Mouse (Mus musculus) ES-E14 (cell line): Measurements from ENCODE around the gene Slc35a3. TPM values are rescaled to one million over a fixed set of nuclear protein-coding genes. Genes with fewer than 3 reads are reported as not detected.
A peak's percentile ranks its signal among the peaks of the same experiment; 100 is the strongest.
"Not testable (repeated sequence)": the region's sequence is repeated elsewhere in the genome, so short reads cannot be mapped to it uniquely, and the experiment has no call there.

Experiments used
- DNase-seq: peaks from one replicate; pipeline ENCODE4 v3.0.0-alpha.2; 2013; ENCODE audit warnings: low read depth, low spot score
- H3K27ac ChIP-seq: 2 replicates; pipeline ENCODE4 v1.5.1; 2012; ENCODE audit warnings: low read depth, mild to moderate bottlenecking, low read length, moderate library complexity, mixed read lengths; ENCODE audit not compliant: poor library complexity, insufficient read depth, severe bottlenecking
- H3K36me3 ChIP-seq: 2 replicates; pipeline ENCODE4 v1.6.1; 2012; ENCODE audit warnings: mild to moderate bottlenecking, low read length, moderate library complexity, mixed read lengths; ENCODE audit not compliant: control insufficient read depth, poor library complexity, insufficient read depth, severe bottlenecking
- H3K4me1 ChIP-seq, 2 experiments: fragments of 150-350 bp in 1 of 2; sonication (generic) in 1 of 2; 2 replicates each; pipeline ENCODE4 v1.6.1; 2012; ENCODE audit warnings: low read length in 2 of 2, mild to moderate bottlenecking in 1 of 2, mixed read lengths in 1 of 2; ENCODE audit not compliant: control insufficient read depth in 2 of 2, insufficient read depth in 2 of 2, poor library complexity in 1 of 2
- H3K4me3 ChIP-seq, 2 experiments: fragments of 150-350 bp in 1 of 2; sonication (generic) in 1 of 2; 2 replicates each; pipeline ENCODE4 v1.5.1; 2012; ENCODE audit warnings: low read length in 2 of 2, low read depth in 1 of 2, mild to moderate bottlenecking in 1 of 2, mixed read lengths in 1 of 2; ENCODE audit not compliant: insufficient read depth in 1 of 2, poor library complexity in 1 of 2, severe bottlenecking in 1 of 2
- H3K9ac ChIP-seq: 2 replicates; pipeline ENCODE4 v1.6.1; 2012; ENCODE audit warnings: low read depth, mild to moderate bottlenecking, low read length, mixed read lengths; ENCODE audit not compliant: poor library complexity, insufficient read depth, severe bottlenecking
- H3K9me3 ChIP-seq: fragments of 150-350 bp; sonication (generic); 2 replicates; pipeline ENCODE4 v1.6.1; 2012; ENCODE audit warnings: low read depth, mild to moderate bottlenecking, low read length; ENCODE audit not compliant: control insufficient read depth, insufficient read depth
- CHD2 ChIP-seq: IDR thresholded peaks from 2 replicates; pipeline ENCODE4 v1.6.1; 2014; ENCODE audit warnings: mild to moderate bottlenecking, low read depth, low read length, inconsistent platforms
- HCFC1 ChIP-seq: IDR thresholded peaks from 2 replicates; pipeline ENCODE4 v1.6.1; 2012; ENCODE audit warnings: low read length, inconsistent platforms, borderline replicate concordance; ENCODE audit not compliant: insufficient read depth
- MAFK ChIP-seq: IDR thresholded peaks from 2 replicates; pipeline ENCODE4 v1.6.1; 2014; ENCODE audit warnings: mild to moderate bottlenecking, low read depth, low read length, inconsistent platforms; ENCODE audit not compliant: insufficient read depth
- ZC3H11A ChIP-seq: IDR thresholded peaks from 2 replicates; pipeline ENCODE4 v1.6.1; 2012; ENCODE audit warnings: low read depth, mild to moderate bottlenecking, inconsistent platforms, low read length, borderline replicate concordance
- ZNF384 ChIP-seq: IDR thresholded peaks from 2 replicates; pipeline ENCODE4 v1.6.1; 2012; ENCODE audit warnings: low read depth, low read length, inconsistent platforms
- in situ Hi-C, 2 experiments: fragments of 600-800 bp; cut with MboI; formaldehyde crosslinking; loops; one replicate each; pipeline ENCODE4 v1.15.1; 2025; ENCODE audit warnings: low sequenced_read_pairs in 2 of 2, inconsistent platforms in 1 of 2; ENCODE audit not compliant: unreplicated experiment in 2 of 2
- total RNA-seq: library from RNA; depleted of rRNA; stranded (reverse); fragments of 300-350 nt; gene quantifications from 2 replicates; pipeline ENCODE4 v1.2.3, GENCODE M21; 2012

Gene Slc35a3
- total RNA-seq, 1 experiment: 20.1 TPM

- Histone ChIP-seq H3K9me3 (no peaks in the 10 kb centered on the region), H3K27ac (peak overlapping the region; percentile 81; the same call in 1 of the 2 replicates), H3K4me1 (peaks cover 20 to 36% of the 10 kb centered on the region in 2 experiments), H3K9ac (no peak overlapping the region; the same call in 1 of the 2 replicates), H3K4me3 (peak overlapping the region; percentile 4 to 29; a peak in 2 of 4 replicates), H3K36me3 (no peaks in the 10 kb centered on the region)
- TF ChIP-seq CHD2 (peak; percentile 77), HCFC1 (no peak), ZC3H11A (no peak), MAFK (no peak), ZNF384 (no peak)
- in situ Hi-C loops: no loop called here
- peak; percentile 69 for DNase-seq
Observed at GRCm38 (mm10) chr3:116656184-116656965, 56.3 kb downstream of the Slc35a3 start.

GRCm38 (mm10) chr3:116654051-116654450 lies 58.6 kb downstream of the Slc35a3 start:
- H3K36me3 ChIP-seq, H3K9ac ChIP-seq, DNase-seq, in situ Hi-C loops, H3K27ac ChIP-seq, H3K4me3 ChIP-seq, H3K9me3 ChIP-seq: not testable (repeated sequence)
- peaks cover 22 to 36% of the 10 kb centered on the region in 2 experiments for H3K4me1 ChIP-seq

- Histone ChIP-seq H3K4me1 (peaks cover 22 to 33% of the 10 kb centered on the region in 2 experiments), H3K4me3 (no peak overlapping the region), H3K36me3 (peaks cover 8% of the 10 kb centered on the region), H3K27ac (peak overlapping the region; percentile 13; the same call in 1 of the 2 replicates), H3K9me3 (no peaks in the 10 kb centered on the region), H3K9ac (no peak overlapping the region)
- TF ChIP-seq CHD2 (no peak), MAFK (no peak)
- in situ Hi-C loops: no loop called here
- no peak for DNase-seq
Observed at GRCm38 (mm10) chr3:116653278-116653945, 59.2 kb downstream of the Slc35a3 start.

GRCm38 (mm10) chr3:116652033-116652446 lies 60.6 kb downstream of the Slc35a3 start:
- peaks cover 9% of the 10 kb centered on the region for H3K36me3 ChIP-seq
- H3K27ac ChIP-seq: no peak overlapping the region
- no peaks in the 10 kb centered on the region for H3K9me3 ChIP-seq
- peaks cover 20 to 23% of the 10 kb centered on the region in 2 experiments for H3K4me1 ChIP-seq
- no peak overlapping the region for H3K4me3 ChIP-seq
- no peak for DNase-seq
- H3K9ac ChIP-seq: no peak overlapping the region; the same call in 1 of the 2 replicates
- in situ Hi-C loops: no loop called here
- TF ChIP-seq HCFC1 (no peak), ZC3H11A (no peak), ZNF384 (no peak), CHD2 (no peak), MAFK (no peak)

- no peaks in the 10 kb centered on the region for H3K9me3 ChIP-seq
- in situ Hi-C loops: no loop called here
- H3K4me3 ChIP-seq: no peak overlapping the region
- no peak overlapping the region for H3K27ac ChIP-seq
- no peak for DNase-seq
- TF ChIP-seq CHD2 (no peak), ZNF384 (no peak)
- peaks cover 13% of the 10 kb centered on the region for H3K36me3 ChIP-seq
- H3K9ac ChIP-seq: no peak overlapping the region
- H3K4me1 ChIP-seq: peaks cover 13 to 18% of the 10 kb centered on the region in 2 experiments; a peak in 3 of 4 replicates
Observed at GRCm38 (mm10) chr3:116650698-116651097, 61.9 kb downstream of the Slc35a3 start.
